Mouse (Mus musculus) lung, postnatal 10 days (tissue): ENCODE results near the gene Npnt.

Experiments
- DNase-seq: peaks from one replicate; pipeline ENCODE4 v3.0.0; 2021

Gene Npnt

GRCm38 (mm10) chr3:132949791-132950528 lies at the start of gene Npnt:
TSS of gene Npnt (minus strand) at chr3:132950291.
- DNase-seq, result peak; percentile 64

- no peak for DNase-seq
Measured at GRCm38 (mm10) chr3:132996299-132996698, 46.2 kb upstream of the Npnt start.

GRCm38 (mm10) chr3:132995904-132996267 lies 45.8 kb upstream of the Npnt start:
- no peak for DNase-seq

- peak; percentile 80 for DNase-seq
Measured at GRCm38 (mm10) chr3:132995172-132995903, 45.2 kb upstream of the Npnt start.

GRCm38 (mm10) chr3:132986188-132986587 lies 36.1 kb upstream of the Npnt start:
- DNase-seq, result no peak

GRCm38 (mm10) chr3:132983845-132984485 lies 33.9 kb upstream of the Npnt start:
- DNase-seq, result peak; percentile 76

- no peak for DNase-seq
Measured at GRCm38 (mm10) chr3:132981968-132982367, 31.9 kb upstream of the Npnt start.

- DNase-seq, result no peak
Measured at GRCm38 (mm10) chr3:132979781-132980461, 29.8 kb upstream of the Npnt start.

- DNase-seq, result no peak
Measured at GRCm38 (mm10) chr3:132966255-132966654, 16.2 kb upstream of the Npnt start.

GRCm38 (mm10) chr3:132964715-132965507 lies 14.8 kb upstream of the Npnt start:
- DNase-seq, result no peak

- DNase-seq, result no peak
Measured at GRCm38 (mm10) chr3:132962631-132963361, 12.7 kb upstream of the Npnt start.

- DNase-seq, result no peak
Measured at GRCm38 (mm10) chr3:132950529-132950880, 414 bp upstream of the Npnt start.

- DNase-seq, result no peak
Measured at GRCm38 (mm10) chr3:132949380-132949790, 706 bp downstream of the Npnt start.

GRCm38 (mm10) chr3:132948298-132948795 lies 1.7 kb downstream of the Npnt start:
- peak; percentile 52 for DNase-seq

GRCm38 (mm10) chr3:132946086-132946485 lies 4.0 kb downstream of the Npnt start:
- no peak for DNase-seq

- DNase-seq, result peak; percentile 54
Measured at GRCm38 (mm10) chr3:132945669-132946068, 4.4 kb downstream of the Npnt start.

GRCm38 (mm10) chr3:132944609-132945008 lies 5.5 kb downstream of the Npnt start:
- DNase-seq, result no peak

GRCm38 (mm10) chr3:132944193-132944592 lies 5.9 kb downstream of the Npnt start:
- no peak for DNase-seq

- DNase-seq, result no peak
Measured at GRCm38 (mm10) chr3:132942778-132943177, 7.3 kb downstream of the Npnt start.

GRCm38 (mm10) chr3:132940181-132940990 lies 9.7 kb downstream of the Npnt start:
- DNase-seq, result peak; percentile 54

- no peak for DNase-seq
Measured at GRCm38 (mm10) chr3:132939006-132939405, 11.1 kb downstream of the Npnt start.
